ENCODE assay signal across 8 mouse cellular contexts in genomic region chr3:108554587-108555312, GRCm38 (mm10). TPM values are rescaled to one million over a fixed set of nuclear protein-coding genes. Genes with fewer than 3 reads are reported as not detected.
DNase-seq lines count a peak whose midpoint lies in the region; ATAC-seq lines count a peak whose summit lies in the region.

No protein-coding gene starts in this region.

- WGBS in hindbrain, embryonic 15.5 days, result 18% methylated on average over 21 of the region's 22 CpGs

- no peaks in the 10 kb centered on the region for H3K27me3 ChIP-seq in hindbrain, embryonic 15.5 days

- peaks cover 6% of the 10 kb centered on the region for H3K4me1 ChIP-seq in hindbrain, embryonic 15.5 days (replicated peaks)

- no peaks in the 10 kb centered on the region for H3K9me3 ChIP-seq in hindbrain, embryonic 15.5 days

- H3K36me3 ChIP-seq in hindbrain, embryonic 15.5 days, result peaks cover 27% of the 10 kb centered on the region

- H3K27ac ChIP-seq in hindbrain, embryonic 15.5 days (replicated peaks), result peak overlapping the region; percentile 96

- peak overlapping the region; percentile 92 for H3K4me3 ChIP-seq in hindbrain, embryonic 15.5 days

- peak overlapping the region; percentile 84 for H3K4me2 ChIP-seq in hindbrain, embryonic 15.5 days

- peak; percentile 97 for ATAC-seq in hindbrain, embryonic 15.5 days (ENCODE audit: low FRiP score, low read depth)

- H3K9ac ChIP-seq in hindbrain, embryonic 15.5 days, result peak overlapping the region; percentile 100

- peak; percentile 98 for DNase-seq in R1 (ENCODE audit: low read depth, low spot score)
- peak; percentile 92 to 95 for DNase-seq in cerebellum, postnatal 25 days
- DNase-seq in frontal cortex, postnatal 25 days (ENCODE audit: low spot score in 2 of 2), result peak; percentile 90 to 95
- peak; percentile 93 for DNase-seq in left cerebral cortex, adult 11 months (ENCODE audit: low spot score)
- peak; percentile 94 to 95 for DNase-seq in lung, postnatal 4 days
- peak; percentile 96 for DNase-seq in retina, postnatal 7 days (ENCODE audit: low read depth, low spot score)
- peak; percentile 82 for DNase-seq in urinary bladder, adult 2 months (ENCODE audit: low spot score)

RNA-seq across cellular contexts. Expression of gene Tmem167b, which starts 7.5 kb away (rescaled TPM):
- 51.1 and 54.0 TPM in 2 replicates for polyA plus RNA-seq in hindbrain, embryonic 15.5 days (2015; fragmentation: Nextera tagmentation; extraction: Ambion mirVana)
- polyA plus RNA-seq in urinary bladder, adult 2 months (2012; rRNA removed), result 13.8 and 24.1 TPM in 2 replicates

RNA-seq across cellular contexts. Expression of gene Taf13, which starts 16.7 kb away (rescaled TPM):
- polyA plus RNA-seq in hindbrain, embryonic 15.5 days (2015; fragmentation: Nextera tagmentation; extraction: Ambion mirVana), result 46.2 and 52.8 TPM in 2 replicates
- polyA plus RNA-seq in urinary bladder, adult 2 months (2012; rRNA removed), result 30.7 and 31.1 TPM in 2 replicates

RNA-seq across cellular contexts. Expression of gene 5330417C22Rik, which starts 18.4 kb away (rescaled TPM):
- 15.1 and 18.9 TPM in 2 replicates for polyA plus RNA-seq in hindbrain, embryonic 15.5 days (2015; fragmentation: Nextera tagmentation; extraction: Ambion mirVana)
- polyA plus RNA-seq in urinary bladder, adult 2 months (2012; rRNA removed), result 0.30 and 0.53 TPM in 2 replicates

RNA-seq across cellular contexts. Expression of gene 1700013F07Rik, which starts 20.8 kb away (rescaled TPM):
- polyA plus RNA-seq in hindbrain, embryonic 15.5 days (2015; fragmentation: Nextera tagmentation; extraction: Ambion mirVana), result 2.4 and 2.5 TPM in 2 replicates
- polyA plus RNA-seq in urinary bladder, adult 2 months (2012; rRNA removed), result 0.11 and 0.16 TPM in 2 replicates

RNA-seq across cellular contexts. Expression of gene Wdr47, which starts 36.3 kb away (rescaled TPM):
- polyA plus RNA-seq in hindbrain, embryonic 15.5 days (2015; fragmentation: Nextera tagmentation; extraction: Ambion mirVana), result 103 and 105 TPM in 2 replicates
- 10.8 and 12.7 TPM in 2 replicates for polyA plus RNA-seq in urinary bladder, adult 2 months (2012; rRNA removed)

Comparison
In these comparisons a context has a peak if more than half of its experiments do, and no peak if none do; other contexts are left out.
1. Peak in every context shown above with its lines: DNase-seq, ATAC-seq, H3K4me3 ChIP-seq and H3K27ac ChIP-seq.
2. RNA of gene 5330417C22Rik, which starts 18.4 kb away (polyA plus RNA-seq): 15.1 to 18.9 TPM in hindbrain, embryonic 15.5 days; 0.30 to 0.53 TPM in urinary bladder, adult 2 months; every median in the first group is over 10 times any median in the second.